Mouse (Mus musculus): ENCODE data around the gene Olfm1. TPM values are rescaled to one million over a fixed set of nuclear protein-coding genes. Genes with fewer than 3 reads are reported as not detected.

Olfm1 gene
- polyA plus RNA-seq, 1 experiment from 2014 or later, result 372 TPM

GRCm38 (mm10) chr2:28240920-28241319 is 48.1 kb downstream of the Olfm1 start:
- H3K27ac ChIP-seq (replicated peaks), result no peak overlapping the region

GRCm38 (mm10) chr2:28241520-28242221 is 48.9 kb downstream of the Olfm1 start:
- no peak for ATAC-seq (ENCODE audit: low FRiP score, low read depth)

More at GRCm38 (mm10) chr2:28240920-28241319, 48.1 kb downstream of the Olfm1 start:
- Histone ChIP-seq H3K9me3 (no peaks in the 10 kb centered on the region), H3K4me1 (replicated peaks) (0 out of 2 replicates have a peak, but pooled peaks cover 8% of the 10 kb centered on the region), H3K27me3 (no peaks in the 10 kb centered on the region), H3K9ac (no peak overlapping the region), H3K36me3 (no peaks in the 10 kb centered on the region), H3K4me3 (no peak overlapping the region), H3K4me2 (no peak overlapping the region)
- no peak for ATAC-seq (ENCODE audit: low FRiP score, low read depth)
- WGBS, result 89% methylated on average over 3 of the region's 3 CpGs

GRCm38 (mm10) chr2:28242222-28242543 is 49.4 kb downstream of the Olfm1 start:
- no peak overlapping the region for H3K27ac ChIP-seq (replicated peaks)
- ATAC-seq (ENCODE audit: low FRiP score, low read depth), result no peak
- peaks cover 11% of the 10 kb centered on the region for H3K4me1 ChIP-seq (replicated peaks)
- H3K4me3 ChIP-seq, result no peak overlapping the region
- no peaks in the 10 kb centered on the region for H3K27me3 ChIP-seq
- H3K4me2 ChIP-seq, result no peak overlapping the region
- WGBS, result 77% methylated on average over 5 of the region's 5 CpGs
- H3K9ac ChIP-seq, result no peak overlapping the region
- H3K9me3 ChIP-seq, result no peaks in the 10 kb centered on the region
- no peaks in the 10 kb centered on the region for H3K36me3 ChIP-seq

More at GRCm38 (mm10) chr2:28241520-28242221, 48.9 kb downstream of the Olfm1 start:
- Histone ChIP-seq H3K9ac (no peak overlapping the region), H3K27me3 (no peaks in the 10 kb centered on the region), H3K4me1 (replicated peaks) (0 out of 2 replicates have a peak, but pooled peaks cover 8% of the 10 kb centered on the region), H3K36me3 (no peaks in the 10 kb centered on the region), H3K4me3 (no peak overlapping the region), H3K9me3 (no peaks in the 10 kb centered on the region), H3K27ac (replicated peaks) (no peak overlapping the region), H3K4me2 (no peak overlapping the region)
- 59% methylated on average over 17 of the region's 17 CpGs for WGBS

GRCm38 (mm10) chr2:28244667-28245395 is 52.0 kb downstream of the Olfm1 start:
- no peaks in the 10 kb centered on the region for H3K27me3 ChIP-seq
- ATAC-seq (ENCODE audit: low FRiP score, low read depth), result no peak
- peaks cover 13% of the 10 kb centered on the region for H3K4me1 ChIP-seq (replicated peaks)
- H3K4me3 ChIP-seq, result no peak overlapping the region
- 57% methylated on average over 8 of the region's 8 CpGs for WGBS
- no peak overlapping the region for H3K9ac ChIP-seq
- H3K4me2 ChIP-seq, result no peak overlapping the region
- H3K27ac ChIP-seq (replicated peaks), result no peak overlapping the region
- H3K9me3 ChIP-seq, result no peaks in the 10 kb centered on the region
- H3K36me3 ChIP-seq, result no peaks in the 10 kb centered on the region

- ATAC-seq (ENCODE audit: low FRiP score, low read depth), result no peak
- H3K9me3 ChIP-seq, result no peaks in the 10 kb centered on the region
- WGBS, result 85% methylated on average over 5 of the region's 5 CpGs
- no peak overlapping the region for H3K4me3 ChIP-seq
- no peak overlapping the region for H3K4me2 ChIP-seq
- H3K36me3 ChIP-seq, result no peaks in the 10 kb centered on the region
- H3K27me3 ChIP-seq, result no peaks in the 10 kb centered on the region
- no peak overlapping the region for H3K27ac ChIP-seq (replicated peaks)
- peaks cover 15% of the 10 kb centered on the region for H3K4me1 ChIP-seq (replicated peaks)
- no peak overlapping the region for H3K9ac ChIP-seq
Measured at GRCm38 (mm10) chr2:28246110-28246653, 53.4 kb downstream of the Olfm1 start.

- Histone ChIP-seq H3K36me3 (no peaks in the 10 kb centered on the region), H3K27ac (replicated peaks) (no peak overlapping the region), H3K9me3 (no peaks in the 10 kb centered on the region), H3K27me3 (no peaks in the 10 kb centered on the region), H3K4me1 (replicated peaks) (peaks cover 19% of the 10 kb centered on the region), H3K9ac (no peak overlapping the region), H3K4me2 (no peak overlapping the region), H3K4me3 (no peak overlapping the region)
- WGBS, result 56% methylated on average over 11 of the region's 11 CpGs
- no peak for ATAC-seq (ENCODE audit: low FRiP score, low read depth)
Measured at GRCm38 (mm10) chr2:28247098-28247497, 54.3 kb downstream of the Olfm1 start.

- H3K4me1 ChIP-seq (replicated peaks), result peaks cover 13% of the 10 kb centered on the region
- no peak overlapping the region for H3K9ac ChIP-seq
- 55% methylated on average over 4 of the region's 4 CpGs for WGBS
- no peaks in the 10 kb centered on the region for H3K27me3 ChIP-seq
- H3K4me3 ChIP-seq, result no peak overlapping the region
- ATAC-seq (ENCODE audit: low FRiP score, low read depth), result no peak
- no peak overlapping the region for H3K4me2 ChIP-seq
- H3K27ac ChIP-seq (replicated peaks), result no peak overlapping the region
- H3K36me3 ChIP-seq, result no peaks in the 10 kb centered on the region
- no peaks in the 10 kb centered on the region for H3K9me3 ChIP-seq
Measured at GRCm38 (mm10) chr2:28252554-28252953, 59.8 kb downstream of the Olfm1 start.

- peaks cover 14% of the 10 kb centered on the region for H3K4me1 ChIP-seq (replicated peaks)
- no peak for ATAC-seq (ENCODE audit: low FRiP score, low read depth)
- no peaks in the 10 kb centered on the region for H3K36me3 ChIP-seq
- H3K4me3 ChIP-seq, result no peak overlapping the region
- no peak overlapping the region for H3K9ac ChIP-seq
- no peaks in the 10 kb centered on the region for H3K27me3 ChIP-seq
- H3K4me2 ChIP-seq, result no peak overlapping the region
- H3K9me3 ChIP-seq, result no peaks in the 10 kb centered on the region
- no peak overlapping the region for H3K27ac ChIP-seq (replicated peaks)
- WGBS, result 96% methylated on average over 7 of the region's 7 CpGs
Measured at GRCm38 (mm10) chr2:28256029-28256428, 63.2 kb downstream of the Olfm1 start.

- H3K4me1 ChIP-seq (replicated peaks), result peaks cover 7% of the 10 kb centered on the region
- H3K4me2 ChIP-seq, result no peak overlapping the region
- H3K9ac ChIP-seq, result no peak overlapping the region
- H3K27ac ChIP-seq (replicated peaks), result no peak overlapping the region
- H3K27me3 ChIP-seq, result no peaks in the 10 kb centered on the region
- H3K4me3 ChIP-seq, result no peak overlapping the region
- H3K9me3 ChIP-seq, result no peaks in the 10 kb centered on the region
- H3K36me3 ChIP-seq, result no peaks in the 10 kb centered on the region
- WGBS, result 65% methylated on average over 3 of the region's 3 CpGs
- ATAC-seq (ENCODE audit: low FRiP score, low read depth), result no peak
Measured at GRCm38 (mm10) chr2:28261438-28261837, 68.6 kb downstream of the Olfm1 start.

GRCm38 (mm10) chr2:28267776-28268275 is 75.0 kb downstream of the Olfm1 start:
- 80% methylated on average over 3 of the region's 3 CpGs for WGBS
- H3K27me3 ChIP-seq, result no peaks in the 10 kb centered on the region
- ATAC-seq (ENCODE audit: low FRiP score, low read depth), result no peak
- no peaks in the 10 kb centered on the region for H3K36me3 ChIP-seq
- H3K4me3 ChIP-seq, result no peak overlapping the region
- H3K9me3 ChIP-seq, result no peaks in the 10 kb centered on the region
- no peak overlapping the region for H3K27ac ChIP-seq (replicated peaks)
- H3K9ac ChIP-seq, result no peak overlapping the region
- no peak overlapping the region for H3K4me2 ChIP-seq
- peaks cover 11% of the 10 kb centered on the region for H3K4me1 ChIP-seq (replicated peaks)

- Histone ChIP-seq H3K4me3 (no peak overlapping the region), H3K4me1 (replicated peaks) (peaks cover 11% of the 10 kb centered on the region), H3K36me3 (no peaks in the 10 kb centered on the region), H3K4me2 (no peak overlapping the region), H3K9me3 (no peaks in the 10 kb centered on the region), H3K27ac (replicated peaks) (peak overlapping the region; percentile 30), H3K27me3 (no peaks in the 10 kb centered on the region), H3K9ac (no peak overlapping the region)
- ATAC-seq (ENCODE audit: low FRiP score, low read depth), result no peak; the same call in 1 of the 2 replicates
- WGBS, result 3% methylated on average over 4 of the region's 4 CpGs
Measured at GRCm38 (mm10) chr2:28270561-28270960, 77.8 kb downstream of the Olfm1 start.
